Mouse (Mus musculus) liver, adult 10 weeks (tissue): ENCODE measurements around the gene Pkn2. TPM values are rescaled to one million over a fixed set of nuclear protein-coding genes. Genes with fewer than 3 reads are reported as not detected.

Experiments
- polyA plus RNA-seq: library from polyadenylated mRNA; stranded (reverse); fragments of 350-450 nt; fragmentation: Illumina TruSeq; extraction: RNeasy Lipid Tissue Mini Kit (QIAGEN cat#74804); gene quantifications from one replicate; pipeline ENCODE4 v1.2.3, GENCODE M21; 2014; ENCODE audit warnings: low read depth, low replicate concordance

Pkn2 gene
- polyA plus RNA-seq = 36.7 TPM

GRCm38 (mm10) chr3:142881872-142882623 lies at the start of gene Pkn2:
Pkn2 (minus strand) TSS chr3:142882004.

GRCm38 (mm10) chr3:142764995-142765777 lies 116.6 kb downstream of the Pkn2 start, which contains the start of gene Gtf2b:
Gtf2b (plus strand) TSS chr3:142765045.

Other genes starting within 250 kb of the Pkn2 start
- 627 TPM for gene Kyat3, start 181.0 kb downstream of the Pkn2 start, polyA plus RNA-seq
- 28.3 TPM for gene Gtf2b, start 117.0 kb downstream of the Pkn2 start, polyA plus RNA-seq